Mouse (Mus musculus): ENCODE data around the gene Rflna. TPM values are rescaled to one million over a fixed set of nuclear protein-coding genes. Genes with fewer than 3 reads are reported as not detected.

The Rflna gene
- 1.4 and 1.8 TPM in 2 replicates for polyA plus RNA-seq (2012; rRNA removed)

- no peak for DNase-seq (ENCODE audit: low spot score)
Measured at GRCm38 (mm10) chr5:125002969-125003872, at the start of gene Rflna. Gene Rflna (plus strand): TSS chr5:125003221.

GRCm38 (mm10) chr5:124954404-124955305 is 48.4 kb upstream of the Rflna start:
- DNase-seq (ENCODE audit: low spot score), result no peak

- peak; percentile 36 for DNase-seq (ENCODE audit: low spot score)
Measured at GRCm38 (mm10) chr5:124957491-124957890, 45.5 kb upstream of the Rflna start.

- DNase-seq (ENCODE audit: low spot score), result no peak
Measured at GRCm38 (mm10) chr5:124959099-124959498, 43.9 kb upstream of the Rflna start.

- DNase-seq (ENCODE audit: low spot score), result no peak
Measured at GRCm38 (mm10) chr5:124960131-124960901, 42.7 kb upstream of the Rflna start.

GRCm38 (mm10) chr5:124961433-124961832 is 41.6 kb upstream of the Rflna start:
- DNase-seq (ENCODE audit: low spot score), result no peak

- DNase-seq (ENCODE audit: low spot score), result no peak
Measured at GRCm38 (mm10) chr5:124962761-124963160, 40.3 kb upstream of the Rflna start.

GRCm38 (mm10) chr5:124963806-124964672 is 39.0 kb upstream of the Rflna start:
- peak; percentile 32 for DNase-seq (ENCODE audit: low spot score)

GRCm38 (mm10) chr5:124966622-124967332 is 36.2 kb upstream of the Rflna start:
- DNase-seq (ENCODE audit: low spot score), result no peak

- no peak for DNase-seq (ENCODE audit: low spot score)
Measured at GRCm38 (mm10) chr5:124969790-124970189, 33.2 kb upstream of the Rflna start.

GRCm38 (mm10) chr5:124986222-124986621 is 16.8 kb upstream of the Rflna start:
- DNase-seq (ENCODE audit: low spot score), result no peak

GRCm38 (mm10) chr5:124986656-124987055 is 16.4 kb upstream of the Rflna start:
- DNase-seq (ENCODE audit: low spot score), result no peak

GRCm38 (mm10) chr5:124989724-124990123 is 13.3 kb upstream of the Rflna start:
- no peak for DNase-seq (ENCODE audit: low spot score)

- no peak for DNase-seq (ENCODE audit: low spot score)
Measured at GRCm38 (mm10) chr5:124992323-124992722, 10.7 kb upstream of the Rflna start.

GRCm38 (mm10) chr5:124992891-124993290 is 10.1 kb upstream of the Rflna start:
- DNase-seq (ENCODE audit: low spot score), result no peak

GRCm38 (mm10) chr5:124996816-124997215 is 6.2 kb upstream of the Rflna start:
- no peak for DNase-seq (ENCODE audit: low spot score)

GRCm38 (mm10) chr5:124997913-124998312 is 5.1 kb upstream of the Rflna start:
- no peak for DNase-seq (ENCODE audit: low spot score)

GRCm38 (mm10) chr5:125000756-125001250 is 2.2 kb upstream of the Rflna start:
- DNase-seq (ENCODE audit: low spot score), result no peak

GRCm38 (mm10) chr5:125003873-125004255 is 843 bp downstream of the Rflna start:
- no peak for DNase-seq (ENCODE audit: low spot score)
